Mouse (Mus musculus) kidney, adult 8-10 months (tissue): ENCODE results near the gene Amh.

Experiments
- DNase-seq, 2 experiments: peaks; one replicate each; pipeline ENCODE4 v3.0.0; 2022

The Amh gene

GRCm38 (mm10) chr10:80790761-80791404, 14.2 kb upstream of the Amh start:
- DNase-seq, result no peak

GRCm38 (mm10) chr10:80791476-80792174, 13.4 kb upstream of the Amh start:
- no peak for DNase-seq

- no peak for DNase-seq
These were observed 12.6 kb upstream of the Amh start for GRCm38 (mm10) chr10:80792175-80793032.

GRCm38 (mm10) chr10:80793033-80793784, 11.8 kb upstream of the Amh start:
- no peak for DNase-seq

GRCm38 (mm10) chr10:80793803-80794202, 11.2 kb upstream of the Amh start:
- no peak for DNase-seq

- DNase-seq, result no peak
These were observed 10.3 kb upstream of the Amh start for GRCm38 (mm10) chr10:80794750-80795149.

GRCm38 (mm10) chr10:80796307-80796848, 8.7 kb upstream of the Amh start:
- no peak for DNase-seq

GRCm38 (mm10) chr10:80797186-80798149, 7.6 kb upstream of the Amh start:
- DNase-seq, result no peak

- DNase-seq, result peak; percentile 94 to 95
These were observed 6.7 kb upstream of the Amh start, which contains the start of the genes Sf3a2 and Plekhj1 for GRCm38 (mm10) chr10:80798150-80799006. Gene Sf3a2 (plus strand): TSS chr10:80798198. Gene Plekhj1 (minus strand): TSS chr10:80798626.

GRCm38 (mm10) chr10:80799070-80799566, 5.9 kb upstream of the Amh start:
- DNase-seq, result no peak

GRCm38 (mm10) chr10:80802204-80802912, 2.7 kb upstream of the Amh start:
- no peak for DNase-seq

- no peak for DNase-seq
These were observed 2.0 kb upstream of the Amh start for GRCm38 (mm10) chr10:80802996-80803395.

- DNase-seq, result no peak
These were observed 703 bp upstream of the Amh start for GRCm38 (mm10) chr10:80804340-80804739.

GRCm38 (mm10) chr10:80805322-80805721, 279 bp downstream of the Amh start:
- DNase-seq, result no peak

- DNase-seq, result peak in 1 of 2 experiments; percentile 79
These were observed 882 bp downstream of the Amh start for GRCm38 (mm10) chr10:80805925-80806324.

- no peak for DNase-seq
These were observed 1.5 kb downstream of the Amh start for GRCm38 (mm10) chr10:80806341-80807056.

- peak; percentile 52 to 56 for DNase-seq
These were observed 2.1 kb downstream of the Amh start for GRCm38 (mm10) chr10:80807057-80807627.
